Mouse (Mus musculus) cerebellum, adult 2 months (tissue): ENCODE results near the gene Trim61. TPM values are rescaled to one million over a fixed set of nuclear protein-coding genes. Genes with fewer than 3 reads are reported as not detected.
"Not testable (repeated sequence)": the region's sequence is repeated elsewhere in the genome, so short reads cannot be mapped to it uniquely, and the experiment has no call there.

Experiments
- DNase-seq, 2 experiments: peaks; one replicate each; pipeline ENCODE4 v3.0.0; 2021
- H3K27ac ChIP-seq: fragments of 200-500 bp; 2 replicates; pipeline ENCODE4 v1.5.1; 2012; ENCODE audit warnings: low read length, control low read depth, inconsistent platforms; ENCODE audit not compliant: insufficient read depth
- H3K27me3 ChIP-seq: fragments of 200-500 bp; 2 replicates; pipeline ENCODE4 v1.6.1; 2012; ENCODE audit warnings: inconsistent platforms, mild to moderate bottlenecking, low read length, moderate library complexity; ENCODE audit not compliant: control insufficient read depth, insufficient read depth
- H3K4me1 ChIP-seq: fragments of 200-500 bp; 2 replicates; pipeline ENCODE4 v1.6.1; 2011; ENCODE audit warnings: low read length; ENCODE audit not compliant: control insufficient read depth, insufficient read depth
- H3K4me3 ChIP-seq: fragments of 200-500 bp; replicated peaks from 2 replicates; pipeline ENCODE3; 2011; ENCODE audit warnings: mild to moderate bottlenecking, low read depth, low read length, control low read depth; ENCODE audit not compliant: insufficient read depth
- CTCF ChIP-seq: fragments of 200-500 bp; IDR thresholded peaks from 2 replicates; pipeline ENCODE4 v1.5.1; 2011; ENCODE audit warnings: low read depth, mild to moderate bottlenecking, control low read depth, low read length, moderate library complexity, borderline replicate concordance; ENCODE audit not compliant: insufficient read depth
- POLR2A ChIP-seq: fragments of 200-500 bp; IDR thresholded peaks from 2 replicates; pipeline ENCODE4 v1.6.1; 2011; ENCODE audit warnings: low read length, control low read depth, borderline replicate concordance; ENCODE audit not compliant: insufficient read depth
- WGBS: fragments of 180-500 bp; shearing (Covaris S2); methylation state at CpG from one replicate; pipeline ENCODE4 v1.1.7; 2018; 5-methylcytosine and 5-hydroxymethylcytosine counted together
- polyA plus RNA-seq: library from polyadenylated mRNA; depleted of rRNA; stranded (reverse); fragments of >200 nt; gene quantifications from 2 replicates; pipeline ENCODE4 v1.2.3, GENCODE M21; 2012

The Trim61 gene
- polyA plus RNA-seq, 1 experiment = not detected

- no peak overlapping the region for H3K27ac ChIP-seq
- no peaks in the 10 kb centered on the region for H3K4me1 ChIP-seq
- 69% methylated on average over 4 of the region's 4 CpGs for WGBS
- no peak overlapping the region for H3K4me3 ChIP-seq
- TF ChIP-seq POLR2A (no peak), CTCF (no peak)
- DNase-seq = no peak
- H3K27me3 ChIP-seq = no peaks in the 10 kb centered on the region
These were observed 12.6 kb upstream of the Trim61 start for GRCm38 (mm10) chr8:65030735-65031485.

- Histone ChIP-seq H3K4me3 (no peak overlapping the region), H3K27me3 (no peaks in the 10 kb centered on the region), H3K4me1 (no peaks in the 10 kb centered on the region), H3K27ac (no peak overlapping the region)
- DNase-seq = no peak
- 83% methylated on average over 4 of the region's 4 CpGs for WGBS
- no peak for TF ChIP-seq POLR2A
- no peak for TF ChIP-seq CTCF
These were observed 11.5 kb upstream of the Trim61 start for GRCm38 (mm10) chr8:65029776-65030175.

DNA sequence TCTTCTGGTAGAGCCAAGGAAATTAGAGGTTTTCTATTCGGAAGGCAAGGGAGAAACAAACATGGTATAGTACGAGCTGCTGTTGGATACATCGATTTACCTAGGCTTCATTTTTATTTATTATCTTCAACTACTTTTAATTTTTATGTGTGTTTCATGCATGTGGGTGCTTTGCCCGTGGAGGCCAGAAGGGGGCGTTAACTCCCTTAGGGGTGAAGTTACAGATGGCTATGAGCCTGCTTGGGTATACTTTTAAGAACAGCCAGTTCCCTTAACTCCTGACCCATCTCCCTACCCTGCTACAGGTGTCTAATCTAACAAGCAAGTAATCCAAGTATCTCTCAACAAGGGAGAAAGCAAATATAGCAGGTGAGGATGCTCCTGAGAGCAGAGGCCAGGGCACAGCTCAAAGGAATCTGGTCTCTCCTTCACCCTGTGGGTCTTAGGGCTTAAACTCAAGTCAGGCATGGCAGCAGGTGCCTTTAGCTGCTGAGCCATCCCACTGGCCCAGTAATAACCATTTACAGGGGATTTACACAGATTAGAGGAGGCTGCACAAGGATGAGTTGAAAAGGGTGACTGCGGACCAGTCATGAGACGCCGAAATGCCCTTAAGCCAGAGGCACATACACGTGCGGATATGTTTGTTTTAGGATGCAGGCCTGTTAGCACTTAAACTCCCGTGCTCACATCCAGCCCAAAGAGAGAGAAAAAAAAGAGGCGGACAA is 10.8 kb upstream of the Trim61 start:
- no peak for TF ChIP-seq CTCF
- no peak for TF ChIP-seq POLR2A
- WGBS = 85% methylated on average over 12 of the region's 12 CpGs
- H3K4me3 ChIP-seq = no peak overlapping the region

DNA sequence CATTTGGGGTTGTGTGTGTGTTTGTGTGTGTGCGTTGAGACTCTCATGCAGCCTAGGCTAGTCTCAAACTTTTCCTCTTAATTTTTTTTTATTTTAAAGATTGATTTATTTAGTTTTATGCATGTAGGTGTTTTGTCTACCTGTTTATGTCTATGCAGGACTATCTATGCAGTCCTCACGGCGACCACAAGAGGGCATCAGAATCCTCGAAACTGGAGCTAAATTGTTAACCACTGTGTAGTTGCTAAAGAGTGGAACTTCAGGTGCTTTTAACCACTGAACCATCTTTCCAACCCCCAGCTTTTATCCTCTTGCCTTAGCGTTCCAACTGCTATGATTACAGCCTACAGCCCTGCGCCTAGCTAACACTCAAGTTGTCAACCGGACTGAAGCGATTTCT is 4.2 kb upstream of the Trim61 start:
- no peaks in the 10 kb centered on the region for H3K27me3 ChIP-seq
- no peak overlapping the region for H3K4me3 ChIP-seq
- TF ChIP-seq POLR2A (no peak), CTCF (peak; percentile 51; the same call in 1 of the 2 replicates)
- H3K4me1 ChIP-seq = no peaks in the 10 kb centered on the region
- H3K27ac ChIP-seq = no peak overlapping the region
- 50% methylated on average over 8 of the region's 8 CpGs for WGBS
- peak; percentile 11 to 44 for DNase-seq

More for the DNA sequence above, 10.8 kb upstream of the Trim61 start:
- no peaks in the 10 kb centered on the region for H3K4me1 ChIP-seq
- H3K27ac ChIP-seq = no peak overlapping the region
- DNase-seq = no peak
- H3K27me3 ChIP-seq = no peaks in the 10 kb centered on the region

GRCm38 (mm10) chr8:65007616-65008015 is 10.7 kb downstream of the Trim61 start:
- not testable (repeated sequence) for DNase-seq, H3K27ac ChIP-seq, H3K27me3 ChIP-seq, H3K4me1 ChIP-seq, H3K4me3 ChIP-seq
- 67% methylated on average over 6 of the region's 6 CpGs for WGBS

DNA sequence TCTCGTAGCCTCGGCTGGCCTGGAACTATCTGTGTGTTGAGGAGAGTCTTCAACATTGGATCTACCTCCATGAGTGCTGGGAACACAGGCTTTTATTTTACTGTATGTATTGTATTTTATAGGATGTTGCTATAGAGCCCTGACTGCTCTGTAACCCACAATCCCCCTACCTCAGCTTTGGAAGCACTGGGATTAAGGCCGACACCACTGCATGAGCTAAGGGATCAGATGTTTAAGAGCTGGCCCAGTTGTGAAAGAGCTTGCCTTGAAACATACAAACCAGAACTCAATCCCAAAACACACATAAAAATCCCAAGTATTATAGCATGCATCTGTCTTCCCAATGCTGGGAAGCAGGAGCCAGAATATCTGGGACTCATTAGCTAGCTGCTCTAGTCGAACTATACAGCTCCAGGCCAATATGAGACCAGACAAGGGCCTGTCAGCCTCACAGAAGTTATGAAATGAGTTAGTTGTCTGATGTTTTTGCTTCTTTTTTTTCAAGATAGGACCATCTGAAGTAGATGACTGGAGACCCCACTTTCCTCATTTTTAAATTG is 19.4 kb downstream of the Trim61 start:
- no peak for TF ChIP-seq POLR2A
- TF ChIP-seq CTCF = no peak
- Histone ChIP-seq H3K27ac (no peak overlapping the region), H3K4me1 (no peaks in the 10 kb centered on the region), H3K4me3 (no peak overlapping the region), H3K27me3 (no peaks in the 10 kb centered on the region)
- 85% methylated on average over 4 of the region's 4 CpGs for WGBS
- DNase-seq = no peak

DNA sequence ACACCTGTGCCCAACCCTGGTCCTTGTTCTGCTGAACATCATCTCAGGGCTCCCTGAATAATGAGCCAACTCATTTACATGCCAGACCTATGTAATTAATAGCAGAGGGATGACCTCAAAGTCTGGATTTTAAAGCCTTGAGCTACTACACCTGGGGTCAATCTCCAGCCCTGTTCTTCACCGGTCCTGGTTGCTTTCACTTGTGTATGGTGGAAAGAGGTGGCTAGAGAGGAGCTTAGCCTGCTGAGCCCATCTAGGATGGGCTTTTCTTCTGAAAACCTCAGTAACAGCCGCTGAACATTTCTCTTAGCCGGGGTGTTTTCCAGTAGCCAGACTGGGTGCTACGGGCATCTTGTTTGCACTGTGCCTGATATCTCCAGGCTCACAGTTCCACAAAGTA is 30.6 kb downstream of the Trim61 start, which contains the start of gene Trim75:
Gene Trim75 (minus strand): TSS at position 101 of the 400 bp plus-strand sequence.
- DNase-seq = no peak
- whole genome bisulfite sequencing = 90% methylated on average over 4 of the region's 4 CpGs
- TF ChIP-seq CTCF (no peak), POLR2A (no peak)
- H3K27me3 ChIP-seq = no peaks in the 10 kb centered on the region
- H3K4me1 ChIP-seq = no peaks in the 10 kb centered on the region; the same call in 1 of the 2 replicates
- no peak within 1 kb of the TSS for H3K4me3 ChIP-seq
- H3K27ac ChIP-seq = no peak within 1 kb of the TSS
